Mouse (Mus musculus): ENCODE results near the gene Mov10. TPM values are rescaled to one million over a fixed set of nuclear protein-coding genes. Genes with fewer than 3 reads are reported as not detected.

Gene Mov10
- polyA plus RNA-seq, 1 experiment = 15.0 TPM

DNA sequence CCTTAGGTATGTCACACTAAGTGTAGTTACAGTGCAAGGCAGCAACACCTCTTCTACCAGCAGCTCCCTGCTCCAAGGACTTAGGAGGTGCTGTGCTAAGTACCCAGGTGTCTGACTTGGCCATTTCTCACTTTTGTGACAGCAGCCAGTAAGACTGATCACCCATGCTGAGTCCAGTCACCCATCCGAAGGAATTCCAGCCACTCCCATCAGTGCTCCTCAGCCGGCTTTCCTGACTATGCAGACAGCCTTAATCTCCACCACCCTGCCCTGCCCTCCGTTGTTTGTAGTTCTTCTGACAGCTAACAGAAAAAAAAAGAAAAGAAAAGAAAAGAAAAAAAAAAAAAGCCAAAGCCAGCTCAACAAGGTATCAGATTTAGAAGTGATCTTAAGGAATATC lies 6.6 kb downstream of the Mov10 start:
- DNase-seq (ENCODE audit: extremely low spot score in 1 of 2, low spot score in 1 of 2) = no peak

DNA sequence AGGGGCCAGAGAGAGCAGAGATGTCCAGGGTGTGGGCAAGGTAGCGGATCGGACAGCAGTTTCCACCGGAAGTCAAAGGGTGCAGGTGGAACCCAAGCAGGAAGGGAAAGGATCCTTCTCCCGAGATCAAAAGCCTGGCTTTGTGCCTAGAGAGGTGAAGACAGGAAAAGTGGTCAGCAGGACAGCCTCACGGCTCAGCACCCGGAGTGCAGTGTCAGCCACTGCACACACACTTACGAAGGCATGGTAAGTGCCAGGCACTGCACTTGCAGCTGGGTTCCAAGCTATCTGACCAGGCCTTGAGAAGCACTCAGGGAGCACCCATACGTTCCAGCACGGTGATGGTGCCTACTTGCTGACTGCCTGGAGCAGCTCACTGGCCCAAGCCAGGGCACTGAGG lies 12.8 kb downstream of the Mov10 start:
- DNase-seq (ENCODE audit: extremely low spot score in 1 of 2, low spot score in 1 of 2) = no peak

- no peak for DNase-seq (ENCODE audit: extremely low spot score in 1 of 2, low spot score in 1 of 2)
These were observed 14.1 kb downstream of the Mov10 start for GRCm38 (mm10) chr3:104804312-104804711.

GRCm38 (mm10) chr3:104801481-104801880 lies 16.9 kb downstream of the Mov10 start:
- DNase-seq (ENCODE audit: extremely low spot score in 1 of 2, low spot score in 1 of 2) = no peak

DNA sequence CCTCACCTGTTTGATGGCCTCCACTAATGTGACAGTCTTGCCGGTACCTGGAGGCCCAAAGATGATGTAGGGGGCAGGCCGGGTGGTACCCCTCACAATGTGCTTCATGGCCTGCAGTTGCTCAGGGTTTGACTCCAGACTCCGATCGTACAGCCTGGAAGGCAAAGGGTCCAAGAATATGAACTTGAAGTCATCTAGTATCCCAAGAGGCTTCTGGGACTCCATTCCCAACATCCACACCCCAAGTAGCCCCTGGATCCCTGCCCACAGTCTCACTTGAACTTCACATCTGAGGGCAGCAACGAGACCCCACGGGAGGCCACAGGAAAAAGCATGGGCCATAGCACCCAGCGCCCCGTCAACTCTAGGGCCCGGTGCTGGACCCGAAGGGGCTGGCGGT lies 17.7 kb downstream of the Mov10 start:
- no peak for DNase-seq (ENCODE audit: extremely low spot score in 1 of 2, low spot score in 1 of 2)

GRCm38 (mm10) chr3:104796430-104797082 lies 21.8 kb downstream of the Mov10 start:
- no peak for DNase-seq (ENCODE audit: extremely low spot score in 1 of 2, low spot score in 1 of 2)

GRCm38 (mm10) chr3:104795661-104796340 lies 22.6 kb downstream of the Mov10 start:
- no peak for DNase-seq (ENCODE audit: extremely low spot score in 1 of 2, low spot score in 1 of 2)

DNA sequence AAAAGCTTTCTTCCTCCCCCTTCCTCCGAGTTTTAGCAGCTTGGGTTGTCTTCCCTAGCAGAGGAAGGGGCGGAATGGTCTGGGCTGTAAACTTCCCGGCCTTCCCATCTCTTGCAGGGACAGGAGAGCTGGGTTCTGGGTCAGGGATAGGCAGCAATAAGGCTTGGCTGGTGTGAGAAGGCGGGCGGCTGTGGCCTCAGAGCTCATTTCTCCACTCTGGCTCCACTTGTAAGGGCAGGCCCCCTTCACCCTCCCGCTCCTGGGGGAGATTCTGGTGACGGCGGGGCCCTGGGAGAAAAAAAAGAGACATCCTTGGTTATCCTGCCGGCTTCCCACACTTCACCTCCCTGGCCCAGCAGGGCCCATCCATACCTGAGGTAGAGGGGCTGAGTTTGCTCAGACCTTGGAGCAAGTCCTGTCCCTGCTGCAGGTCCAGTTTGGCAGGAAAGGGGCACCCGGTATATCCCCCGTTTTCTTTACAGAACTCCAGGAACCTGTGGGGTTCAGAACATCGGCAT lies 23.4 kb downstream of the Mov10 start:
- DNase-seq (ENCODE audit: extremely low spot score in 1 of 2, low spot score in 1 of 2) = no peak

GRCm38 (mm10) chr3:104793871-104794828 lies 24.2 kb downstream of the Mov10 start:
- DNase-seq (ENCODE audit: extremely low spot score in 1 of 2, low spot score in 1 of 2) = peak in 1 of 2 experiments; percentile 75

GRCm38 (mm10) chr3:104792360-104793270 lies 25.7 kb downstream of the Mov10 start:
- DNase-seq (ENCODE audit: extremely low spot score in 1 of 2, low spot score in 1 of 2) = no peak

DNA sequence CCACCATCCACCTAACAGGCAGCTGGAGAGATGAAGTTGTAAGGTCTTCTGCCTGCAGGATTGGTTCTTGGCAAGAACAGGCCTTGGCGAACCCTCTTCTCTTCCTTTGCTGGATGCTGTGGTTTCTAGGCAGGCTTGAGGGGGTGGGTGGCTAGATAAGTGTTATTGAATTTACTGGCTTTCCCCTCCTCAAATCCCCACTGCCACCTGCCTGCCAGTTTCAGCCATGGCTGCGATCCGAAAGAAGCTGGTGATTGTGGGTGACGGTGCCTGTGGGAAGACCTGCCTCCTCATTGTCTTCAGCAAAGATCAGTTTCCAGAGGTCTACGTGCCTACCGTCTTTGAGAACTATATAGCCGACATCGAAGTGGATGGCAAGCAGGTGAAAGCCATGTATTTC lies 26.7 kb downstream of the Mov10 start:
- DNase-seq (ENCODE audit: extremely low spot score in 1 of 2, low spot score in 1 of 2) = peak in 1 of 2 experiments; percentile 57

DNA sequence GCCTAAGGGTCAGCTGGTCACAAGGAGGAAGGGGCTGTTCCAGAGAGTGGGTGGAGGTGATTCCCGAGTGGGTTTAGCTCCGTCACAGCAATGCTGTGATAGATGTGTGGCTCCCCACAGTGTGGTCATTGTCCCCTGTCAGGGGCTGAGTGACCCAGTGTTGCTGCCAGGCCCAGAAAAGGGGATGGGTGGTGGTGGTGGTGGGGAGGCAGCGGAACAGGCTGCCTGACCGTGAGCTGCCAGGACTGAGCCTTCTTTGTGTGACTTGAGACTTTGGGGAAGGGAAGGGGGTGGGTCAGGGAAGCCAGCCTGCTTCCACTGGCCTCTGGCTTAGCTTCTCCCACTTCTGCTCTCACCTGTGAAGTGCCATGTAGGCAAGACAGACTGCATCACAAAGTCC lies 27.3 kb downstream of the Mov10 start:
- DNase-seq (ENCODE audit: extremely low spot score in 1 of 2, low spot score in 1 of 2) = no peak

GRCm38 (mm10) chr3:104790401-104790937 lies 27.9 kb downstream of the Mov10 start:
- peak in 1 of 2 experiments; percentile 77 for DNase-seq (ENCODE audit: extremely low spot score in 1 of 2, low spot score in 1 of 2)

DNA sequence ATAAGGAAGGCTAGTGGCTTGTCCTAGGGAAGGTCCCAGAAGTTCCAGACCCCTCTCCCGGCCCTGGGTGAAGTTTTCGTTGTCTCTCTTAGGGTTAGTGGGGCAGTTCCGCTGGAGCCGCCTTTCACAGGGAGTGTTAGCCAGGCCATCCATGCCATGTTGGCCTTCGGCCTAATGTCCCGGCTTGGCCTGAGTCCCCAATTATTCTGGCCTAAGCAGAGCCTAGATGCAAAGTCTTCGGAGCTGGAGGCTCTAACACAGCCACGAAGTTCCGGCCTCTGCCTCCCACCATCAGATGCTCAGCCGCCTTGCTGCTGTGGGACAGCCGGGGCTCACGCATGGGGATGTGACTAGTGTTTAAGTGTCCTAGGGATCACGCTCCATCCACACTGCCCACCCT lies 28.5 kb downstream of the Mov10 start:
- no peak for DNase-seq (ENCODE audit: extremely low spot score in 1 of 2, low spot score in 1 of 2)

- no peak for DNase-seq (ENCODE audit: extremely low spot score in 1 of 2, low spot score in 1 of 2)
These were observed 29.1 kb downstream of the Mov10 start for GRCm38 (mm10) chr3:104789312-104789605.

DNA sequence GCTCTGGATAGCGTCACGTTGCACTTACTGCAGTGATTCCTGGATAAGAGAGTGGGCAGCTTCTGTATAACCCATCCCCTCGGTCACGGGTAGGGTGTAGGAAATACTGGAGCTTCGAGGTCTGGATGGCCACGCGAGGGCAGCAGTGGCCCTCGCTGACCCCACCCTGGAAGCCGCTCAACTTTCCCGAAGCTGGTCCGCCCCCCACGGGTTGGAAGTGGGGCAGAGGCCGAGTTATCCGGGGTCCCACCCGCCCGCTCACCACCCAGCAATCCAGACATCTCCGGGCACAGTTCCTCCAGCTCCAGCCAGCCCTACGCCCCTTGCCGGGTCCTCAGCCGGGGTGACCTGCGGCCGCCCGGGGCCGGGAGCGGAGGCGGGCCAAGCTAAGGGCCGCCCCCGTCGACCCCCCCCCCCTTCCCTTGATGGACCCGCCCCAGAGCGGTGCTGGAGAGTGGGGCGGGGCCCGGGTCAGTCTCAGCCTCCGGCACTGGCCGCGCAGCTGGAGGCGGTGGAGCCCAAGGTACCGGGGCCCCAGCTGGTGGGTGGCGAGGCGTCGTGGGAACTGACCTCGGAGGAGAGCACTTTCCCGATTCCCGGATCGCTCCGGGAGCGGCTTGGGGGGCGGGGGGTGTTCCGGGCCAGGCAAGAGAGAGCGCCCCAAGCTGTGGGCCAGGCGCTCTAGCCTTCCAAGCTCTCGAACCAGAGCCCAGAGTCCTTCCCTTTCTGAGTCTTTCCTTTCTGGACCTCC lies 29.6 kb downstream of the Mov10 start:
- DNase-seq (ENCODE audit: extremely low spot score in 1 of 2, low spot score in 1 of 2) = peak in 1 of 2 experiments; percentile 59

DNA sequence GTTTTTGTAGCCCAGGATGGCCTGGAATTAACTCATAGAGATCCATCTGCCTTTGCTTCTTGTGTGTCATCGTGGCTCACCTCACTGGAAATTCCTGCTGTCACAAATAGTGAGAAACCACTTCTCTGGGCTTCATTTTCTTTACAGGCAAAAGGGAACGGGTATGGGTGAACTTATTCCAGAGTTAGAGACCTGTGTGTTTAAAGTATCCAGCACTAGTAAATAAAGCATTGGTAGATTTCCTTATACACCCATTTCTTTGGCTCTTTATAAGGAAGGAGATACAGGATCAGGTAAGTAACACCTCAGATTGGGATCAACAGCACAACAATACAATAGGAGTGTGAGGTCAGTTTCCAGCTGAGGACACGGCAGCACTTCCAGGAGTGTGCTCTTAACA lies 30.3 kb downstream of the Mov10 start, which contains the start of gene Rhoc:
TSS of gene Rhoc (plus strand) at position 301 of the 400 bp plus-strand sequence.
- no peak for DNase-seq (ENCODE audit: extremely low spot score in 1 of 2, low spot score in 1 of 2)

GRCm38 (mm10) chr3:104785284-104785683 lies 33.1 kb downstream of the Mov10 start:
- no peak for DNase-seq (ENCODE audit: extremely low spot score in 1 of 2, low spot score in 1 of 2)

GRCm38 (mm10) chr3:104783971-104784500 lies 34.3 kb downstream of the Mov10 start:
- no peak for DNase-seq (ENCODE audit: extremely low spot score in 1 of 2, low spot score in 1 of 2)

Data from frontal cortex, adult 2 months (tissue).